Mouse (Mus musculus): ENCODE results near the gene Usp17la.
"Not testable (repeated sequence)": the region's sequence is repeated elsewhere in the genome, so short reads cannot be mapped to it uniquely, and the experiment has no call there.

The Usp17la gene

DNA sequence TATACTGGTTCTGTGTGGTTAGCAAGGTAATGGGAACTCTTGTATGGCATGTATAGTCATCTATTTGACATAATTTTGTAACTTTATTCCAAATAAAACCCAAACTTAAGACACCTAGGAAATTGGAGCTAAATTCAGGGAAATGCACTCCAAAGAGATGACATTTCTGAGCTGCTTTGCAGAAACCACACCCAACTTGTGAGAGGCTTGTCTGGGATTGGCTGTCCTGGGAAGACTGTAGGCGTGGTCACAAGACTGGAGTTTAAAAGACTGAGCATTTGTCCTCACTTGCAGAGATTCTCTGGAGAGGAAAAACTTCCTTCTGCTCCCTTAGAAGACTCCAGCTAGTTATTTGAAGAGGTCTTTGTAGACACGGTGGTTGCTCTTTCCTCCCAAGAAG, at the start of gene Usp17la:
TSS of gene Usp17la (plus strand) at position 301 of the 400 bp plus-strand sequence.
- DNase-seq (ENCODE audit: low spot score in 2 of 2) = not testable (repeated sequence)

DNA sequence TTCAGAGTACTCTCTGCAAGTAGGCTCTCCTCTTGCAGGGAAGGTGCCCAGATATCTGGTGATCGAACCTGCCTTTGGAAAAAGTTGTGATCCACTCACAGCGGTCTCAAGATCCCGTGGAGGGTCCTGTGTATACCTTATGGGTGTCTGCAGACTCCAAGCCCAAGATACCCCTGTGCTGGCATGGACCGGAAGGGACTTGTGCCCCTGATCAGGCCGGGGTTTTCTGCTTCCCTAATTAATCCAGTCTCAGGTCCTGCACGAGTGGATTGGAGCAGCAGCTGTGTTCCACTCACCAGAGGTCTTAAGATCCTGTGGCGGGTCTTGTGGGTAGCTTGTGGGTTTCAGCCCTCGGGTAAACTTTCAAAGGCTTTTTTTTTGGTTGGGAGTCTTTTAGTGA, 46.5 kb upstream of the Usp17la start:
- DNase-seq (ENCODE audit: low spot score in 2 of 2) = not testable (repeated sequence)

DNA sequence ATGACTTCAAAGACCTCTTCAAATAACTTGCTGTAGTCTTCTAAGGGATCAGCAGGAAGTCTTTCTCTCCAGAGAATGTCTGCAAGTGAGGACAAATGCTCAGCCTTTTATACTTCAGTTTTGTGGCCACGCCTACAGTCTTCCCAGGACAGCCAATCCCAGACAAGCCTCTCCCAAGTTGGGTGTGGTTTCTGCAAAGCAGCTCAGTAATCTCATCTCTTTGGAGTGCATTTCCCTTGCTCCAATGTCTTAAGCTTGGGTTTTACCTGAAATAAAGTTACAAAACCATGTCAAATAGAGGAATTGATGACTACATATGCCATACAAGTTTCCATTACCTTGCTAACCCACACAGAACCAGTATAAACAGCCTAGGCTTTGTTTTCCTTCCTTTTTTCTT, 14.3 kb upstream of the Usp17la start, which contains the start of gene Usp17lb:
TSS of gene Usp17lb (minus strand) at position 101 of the 400 bp plus-strand sequence.
- DNase-seq (ENCODE audit: low spot score in 2 of 2) = no peak

DNA sequence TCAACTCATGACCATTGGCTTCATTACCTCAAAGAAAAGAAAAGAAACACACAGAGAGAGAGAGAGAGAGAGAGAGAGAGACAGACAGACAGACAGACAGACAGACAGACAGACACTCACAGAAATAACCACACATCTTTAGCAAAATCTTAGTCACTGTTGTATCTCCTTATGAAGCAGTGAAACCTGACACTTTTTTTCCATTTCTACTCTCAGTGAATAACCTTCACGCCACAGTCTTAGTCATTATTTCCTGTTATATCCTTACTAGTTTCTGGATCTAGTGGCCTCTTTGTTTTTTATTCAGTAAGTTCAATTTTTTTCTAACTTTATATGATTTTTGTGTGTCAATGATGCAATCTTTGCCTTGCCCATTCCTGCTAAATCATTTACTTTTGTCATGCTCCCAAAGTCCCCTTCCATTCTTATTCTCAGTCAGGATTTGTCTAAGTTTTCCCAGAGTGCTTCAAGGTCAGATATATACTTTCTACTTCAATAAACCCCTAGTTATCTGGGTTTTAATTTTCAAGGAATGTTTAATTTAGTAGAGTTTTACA, 13.0 kb upstream of the Usp17la start:
- DNase-seq (ENCODE audit: low spot score in 2 of 2) = no peak

DNA sequence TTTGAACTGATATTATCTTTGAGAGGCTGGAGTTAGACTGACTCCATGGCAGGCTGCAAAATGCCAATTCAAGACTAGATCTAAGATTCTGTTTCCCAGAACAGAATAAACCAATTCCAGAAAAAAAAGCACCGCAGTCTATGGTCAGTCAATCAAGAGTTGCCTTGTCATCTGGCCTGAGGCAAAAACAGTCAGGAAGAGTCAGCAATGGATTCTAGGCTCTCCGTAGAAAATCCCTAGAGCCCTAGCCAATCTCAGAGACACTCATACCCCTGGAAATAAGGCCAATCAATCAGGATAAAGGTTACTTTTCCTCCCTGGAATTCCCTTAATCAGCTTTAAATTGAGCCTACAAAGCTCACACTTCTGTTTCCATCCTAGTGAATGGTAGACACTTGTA, 5.3 kb upstream of the Usp17la start:
- not testable (repeated sequence) for DNase-seq (ENCODE audit: low spot score in 2 of 2)

DNA sequence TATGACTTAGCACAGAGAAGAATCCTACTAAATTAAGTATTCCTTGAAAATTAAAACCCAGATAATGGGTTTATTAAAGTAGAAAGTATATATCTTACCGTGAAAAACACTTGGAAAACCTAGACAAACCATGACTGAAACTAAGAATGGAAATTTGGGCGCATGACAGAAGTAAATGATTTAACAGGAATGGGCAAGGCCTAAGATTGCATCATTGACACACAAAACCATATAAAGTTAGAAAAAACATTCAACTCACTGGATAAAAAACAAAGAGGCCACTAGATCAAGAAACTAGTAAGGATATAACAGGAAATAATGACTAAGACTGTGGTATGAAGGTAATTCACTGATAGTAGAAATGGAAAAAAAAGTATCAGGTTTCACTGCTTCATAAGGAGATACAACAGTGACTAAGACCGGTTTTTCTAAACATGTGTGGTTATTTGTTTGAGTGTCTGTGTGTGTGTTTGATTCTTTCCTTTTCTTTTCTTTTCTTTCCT, 1.5 kb upstream of the Usp17la start:
- no peak for DNase-seq (ENCODE audit: low spot score in 2 of 2)

DNA sequence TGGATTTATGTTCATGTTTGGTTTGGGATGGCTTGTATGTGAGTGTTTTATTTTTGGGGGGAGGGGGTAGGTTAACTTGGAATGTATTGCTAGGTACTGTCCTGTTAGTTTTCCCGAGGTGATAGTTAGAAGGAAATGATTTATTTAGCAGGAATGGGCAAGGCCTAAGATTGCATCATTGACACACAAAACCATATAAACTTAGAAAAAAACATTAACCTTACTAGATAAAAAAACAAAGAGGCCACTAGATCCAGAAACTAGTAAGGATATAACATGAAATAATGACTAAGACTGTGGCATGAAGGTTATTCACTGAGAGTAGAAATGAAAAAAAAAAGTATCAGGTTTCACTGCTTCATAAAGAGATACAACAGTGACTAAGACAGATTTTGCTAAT, 874 bp downstream of the Usp17la start:
- no peak for DNase-seq (ENCODE audit: low spot score in 2 of 2)

DNA sequence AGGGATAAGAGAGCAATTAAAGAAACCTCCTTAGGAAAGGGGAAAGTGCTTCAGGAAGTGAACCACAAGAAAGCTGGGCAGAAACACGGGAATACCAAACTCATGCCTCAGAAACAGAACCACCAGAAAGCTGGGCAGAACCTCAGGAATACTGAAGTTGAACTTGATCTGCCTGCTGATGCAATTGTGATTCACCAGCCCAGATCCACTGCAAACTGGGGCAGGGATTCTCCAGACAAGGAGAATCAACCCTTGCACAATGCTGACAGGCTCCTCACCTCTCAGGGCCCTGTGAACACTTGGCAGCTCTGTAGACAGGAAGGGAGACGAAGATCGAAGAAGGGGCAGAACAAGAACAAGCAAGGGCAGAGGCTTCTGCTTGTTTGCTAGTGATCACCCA, 4.6 kb downstream of the Usp17la start:
- no peak for DNase-seq (ENCODE audit: low spot score in 2 of 2)

DNA sequence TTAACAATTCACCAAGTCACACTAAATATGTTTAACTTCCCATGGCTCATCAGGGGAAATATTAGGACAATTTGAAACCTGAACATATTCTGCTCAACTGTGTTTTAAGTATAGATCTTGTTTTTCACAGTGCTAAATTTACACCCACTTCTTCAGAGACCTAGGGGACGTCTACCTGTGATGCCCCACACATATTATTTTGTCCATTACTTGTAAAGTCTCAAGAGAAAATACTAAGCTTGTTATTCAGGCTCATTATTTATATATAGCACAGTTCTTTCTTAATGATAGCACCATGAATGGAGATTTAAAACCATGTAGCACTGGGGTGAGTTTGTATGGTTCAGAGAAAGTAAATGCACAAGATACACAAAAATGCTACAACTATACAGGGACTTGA, 20.9 kb downstream of the Usp17la start, which contains the start of gene Olfr665:
TSS of gene Olfr665 (plus strand) at position 301 of the 400 bp plus-strand sequence.
- no peak for DNase-seq (ENCODE audit: low spot score in 2 of 2)

DNA sequence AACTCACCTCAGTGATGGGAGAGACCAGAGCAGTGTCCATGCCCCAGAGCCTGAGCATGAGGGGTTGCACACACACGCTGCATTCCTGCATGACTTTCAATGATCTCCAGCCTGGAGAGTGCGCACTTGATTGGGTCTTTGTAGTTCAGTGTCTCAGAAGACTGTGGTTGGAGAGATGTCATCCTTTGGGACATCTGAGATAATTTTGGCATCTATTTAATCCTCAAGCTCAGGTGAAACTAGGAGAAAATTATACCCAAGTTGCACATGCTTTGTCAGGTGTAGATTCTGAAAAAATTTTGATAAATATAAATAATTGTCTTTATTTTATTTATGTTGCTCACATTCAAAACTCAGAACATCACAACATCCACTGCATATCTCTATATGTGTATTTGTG, 39.0 kb downstream of the Usp17la start, which contains the start of gene Olfr666:
TSS of gene Olfr666 (minus strand) at position 101 of the 400 bp plus-strand sequence.
- DNase-seq (ENCODE audit: low spot score in 2 of 2) = no peak

All from left cerebral cortex, adult 9 months (tissue).